Mouse (Mus musculus): ENCODE data around the gene Aicda.
A peak's percentile ranks its signal among the peaks of the same experiment; 100 is the strongest.

The Aicda gene

DNA sequence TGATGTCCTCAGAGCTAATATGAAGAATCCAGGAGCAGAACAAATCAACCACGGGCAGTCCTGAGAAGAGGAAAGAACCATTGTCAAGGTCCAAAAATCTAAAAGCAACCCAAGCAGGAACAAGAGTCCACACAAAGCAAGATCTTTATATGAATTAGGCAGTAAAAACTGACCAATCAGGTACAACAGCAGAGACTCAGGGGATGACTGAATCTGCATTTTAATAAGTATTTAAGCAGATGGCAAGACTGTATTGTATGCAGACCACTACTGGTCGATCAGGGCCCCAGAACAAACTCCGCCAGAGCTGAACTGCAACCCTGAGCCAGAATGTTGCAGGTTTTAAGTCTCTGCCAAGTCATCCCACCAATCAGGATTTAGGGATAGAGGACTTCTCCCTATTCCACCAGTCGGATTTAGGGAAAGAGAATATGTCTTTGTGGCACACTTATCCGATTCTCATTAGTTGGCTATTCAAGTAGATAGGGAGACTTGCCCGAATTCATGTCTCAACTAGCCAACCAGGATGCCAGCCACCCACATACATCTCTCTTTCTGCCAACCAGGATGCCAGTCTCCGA is 46.6 kb downstream of the Aicda start:
- no peak for DNase-seq (ENCODE audit: low spot score in 2 of 2)

DNA sequence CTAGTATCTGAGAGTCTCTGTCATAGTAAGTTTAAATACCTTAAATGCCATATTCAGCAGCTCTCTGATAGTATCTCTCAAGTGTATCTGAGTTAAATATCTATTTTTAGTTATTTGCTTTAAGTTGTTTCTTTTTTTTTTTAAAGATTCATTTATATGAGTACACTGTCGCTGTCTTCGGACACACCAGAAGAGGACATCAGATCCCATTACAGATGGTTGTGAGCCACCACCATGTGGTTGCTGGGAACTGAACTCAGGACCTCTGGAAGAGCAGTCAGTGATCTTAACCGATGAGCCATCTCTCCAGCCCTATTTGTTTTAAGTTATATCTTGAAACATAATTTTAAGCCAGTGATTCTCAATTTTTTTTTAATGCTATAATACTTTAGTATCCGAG is 47.4 kb downstream of the Aicda start:
- DNase-seq (ENCODE audit: low spot score in 2 of 2) = no peak

DNA sequence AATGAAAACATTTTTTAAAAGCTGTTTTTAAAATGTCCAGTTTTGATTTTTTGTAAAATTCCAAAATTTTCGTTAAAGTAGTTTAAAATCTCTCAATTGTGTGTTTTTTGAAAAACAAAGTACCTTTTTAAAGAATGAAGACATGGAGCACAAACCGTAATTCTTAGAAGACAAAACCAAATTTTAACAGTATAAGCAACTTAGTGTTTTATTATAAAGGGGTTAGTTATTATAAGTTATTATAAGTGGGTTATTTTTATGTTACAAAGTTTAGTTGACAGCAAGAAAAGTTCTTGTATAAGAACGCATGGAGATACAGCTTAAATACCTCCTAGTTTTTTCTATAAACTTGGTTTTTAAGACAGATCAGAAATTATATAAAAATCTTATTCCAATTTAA is 48.0 kb downstream of the Aicda start:
- no peak for DNase-seq (ENCODE audit: low spot score in 2 of 2)

DNA sequence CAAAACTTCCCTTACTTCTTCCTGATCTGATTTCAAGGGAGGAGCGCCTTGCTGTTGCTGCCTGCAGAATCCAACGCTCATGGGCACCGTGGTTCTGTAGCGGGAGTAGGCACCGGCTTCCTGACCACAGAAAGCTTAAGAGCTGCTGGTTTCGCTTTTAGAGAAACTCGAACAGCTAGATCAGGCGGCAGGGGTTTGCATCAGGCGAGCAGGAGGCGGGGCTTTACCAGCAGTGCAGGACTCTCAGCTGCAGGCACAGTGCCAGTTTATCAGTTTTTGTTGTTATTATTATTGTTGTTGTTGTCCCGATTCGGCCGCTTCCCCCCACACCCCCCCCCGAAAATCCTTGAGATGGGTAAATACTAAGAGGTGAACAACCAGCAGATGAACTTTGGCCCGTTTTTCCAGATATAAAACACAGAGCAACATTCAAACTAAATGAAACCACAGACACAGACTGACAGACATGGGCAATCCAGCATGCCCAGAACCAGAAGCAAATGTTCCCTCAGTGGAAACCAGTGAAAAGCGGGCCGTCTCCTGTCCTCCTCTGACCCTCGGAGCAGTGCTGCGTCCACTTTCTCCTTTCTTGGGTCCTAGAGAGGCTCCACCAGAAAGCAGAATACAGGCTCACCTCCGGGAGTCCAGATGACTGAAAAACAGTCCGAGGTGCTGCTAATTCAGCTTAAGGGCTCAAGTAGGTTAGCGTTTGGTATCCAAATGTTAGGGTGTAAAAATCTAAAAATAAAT is 48.8 kb downstream of the Aicda start, which contains the start of gene Apobec1:
Gene Apobec1 (minus strand): TSS at position 203 of the 750 bp plus-strand sequence.
- peak; percentile 14 to 36 for DNase-seq (ENCODE audit: low spot score in 2 of 2)

DNA sequence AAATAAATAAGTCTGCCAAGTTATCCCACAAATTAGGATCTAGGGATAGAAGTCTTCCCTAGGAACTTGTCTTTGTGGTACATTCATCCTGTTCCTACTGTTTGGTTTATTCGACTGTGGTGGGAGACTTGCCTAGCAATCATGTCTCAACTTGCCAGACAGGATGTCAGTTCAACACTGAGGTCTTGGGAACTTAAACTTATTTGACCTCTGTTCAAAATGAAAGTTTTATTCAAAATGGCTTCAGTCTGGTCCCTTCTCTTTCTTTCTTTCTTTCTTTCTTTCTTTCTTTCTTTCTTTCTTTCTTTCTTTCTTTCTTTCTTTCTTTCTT is 49.4 kb downstream of the Aicda start:
- no peak for DNase-seq (ENCODE audit: low spot score in 2 of 2)

DNA sequence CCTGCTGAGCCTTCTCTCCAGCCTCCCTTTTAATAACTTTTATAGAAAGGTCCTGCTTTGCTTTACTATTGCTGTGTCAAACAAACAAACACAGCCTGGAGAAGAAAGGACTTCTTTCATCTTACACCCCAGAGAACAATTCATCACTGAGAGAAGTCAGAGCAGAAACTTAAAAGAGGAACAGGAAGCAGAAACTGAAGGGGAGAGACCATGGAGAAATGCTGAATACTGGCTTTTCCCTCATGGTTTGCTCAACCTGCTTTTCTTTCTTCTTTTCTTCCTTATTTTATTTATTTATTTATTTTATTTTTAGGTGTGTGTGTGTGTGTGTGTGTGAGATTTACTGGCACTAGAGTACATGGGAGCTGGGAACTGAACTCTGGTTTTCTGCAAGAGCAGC is 50.7 kb downstream of the Aicda start:
- DNase-seq (ENCODE audit: low spot score in 2 of 2) = no peak

DNA sequence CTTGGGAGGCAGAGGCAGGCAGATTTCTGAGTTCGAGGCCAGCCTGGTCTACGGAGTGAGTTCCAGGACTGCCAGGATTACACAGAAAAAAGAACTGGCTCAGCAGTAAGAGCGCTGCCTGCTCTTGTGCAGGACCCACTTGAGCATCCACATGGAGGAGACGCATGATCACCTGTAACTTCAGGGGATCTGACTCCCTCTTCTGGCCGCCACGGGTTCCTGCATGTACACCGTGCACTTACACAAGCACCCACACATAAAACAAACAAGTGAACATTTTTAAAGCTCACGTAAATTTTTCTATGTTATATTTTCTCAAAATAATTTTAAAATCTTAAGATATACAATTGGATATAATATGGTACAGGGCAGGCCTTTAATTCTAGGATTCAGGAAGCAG is 51.9 kb downstream of the Aicda start:
- DNase-seq (ENCODE audit: low spot score in 2 of 2) = no peak

DNA sequence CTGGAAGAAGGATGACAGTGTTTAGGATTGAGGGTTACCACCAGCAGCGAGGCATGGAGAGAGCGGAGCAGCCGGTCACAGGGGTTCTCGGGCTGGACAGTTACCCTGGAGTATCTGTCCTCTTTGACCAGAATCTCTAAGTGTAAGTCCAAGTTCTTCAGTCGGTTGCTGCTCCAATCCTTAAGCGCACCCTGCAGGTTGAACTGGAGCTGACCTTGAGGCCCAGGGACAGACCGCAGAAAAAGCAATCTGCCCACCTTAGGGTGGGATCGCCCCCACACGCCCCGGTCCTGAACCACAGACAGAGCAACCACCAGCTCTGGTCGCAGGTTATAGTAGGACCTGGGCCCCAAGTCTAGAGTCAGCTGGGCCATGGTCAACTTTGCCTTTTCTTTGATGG is 53.1 kb downstream of the Aicda start:
- DNase-seq (ENCODE audit: low spot score in 2 of 2) = no peak

DNA sequence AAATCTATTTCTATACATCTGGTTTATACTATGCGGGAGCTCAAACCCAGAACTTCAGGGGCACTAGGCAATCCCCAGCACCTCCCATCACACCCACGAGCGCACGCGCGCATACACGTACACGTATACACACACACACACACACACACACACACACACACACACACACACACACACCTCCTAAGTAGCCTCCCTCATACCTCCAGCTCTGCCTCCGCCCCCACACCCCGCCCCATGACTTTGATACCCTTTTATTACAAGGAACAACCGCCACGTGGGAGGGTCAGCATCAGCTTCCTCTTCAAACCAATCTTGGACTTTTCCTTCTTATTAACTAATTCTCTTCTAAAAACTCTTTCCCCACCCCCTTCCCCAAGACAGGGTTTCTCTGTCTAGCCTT is 54.1 kb downstream of the Aicda start:
- DNase-seq (ENCODE audit: low spot score in 2 of 2) = no peak

DNA sequence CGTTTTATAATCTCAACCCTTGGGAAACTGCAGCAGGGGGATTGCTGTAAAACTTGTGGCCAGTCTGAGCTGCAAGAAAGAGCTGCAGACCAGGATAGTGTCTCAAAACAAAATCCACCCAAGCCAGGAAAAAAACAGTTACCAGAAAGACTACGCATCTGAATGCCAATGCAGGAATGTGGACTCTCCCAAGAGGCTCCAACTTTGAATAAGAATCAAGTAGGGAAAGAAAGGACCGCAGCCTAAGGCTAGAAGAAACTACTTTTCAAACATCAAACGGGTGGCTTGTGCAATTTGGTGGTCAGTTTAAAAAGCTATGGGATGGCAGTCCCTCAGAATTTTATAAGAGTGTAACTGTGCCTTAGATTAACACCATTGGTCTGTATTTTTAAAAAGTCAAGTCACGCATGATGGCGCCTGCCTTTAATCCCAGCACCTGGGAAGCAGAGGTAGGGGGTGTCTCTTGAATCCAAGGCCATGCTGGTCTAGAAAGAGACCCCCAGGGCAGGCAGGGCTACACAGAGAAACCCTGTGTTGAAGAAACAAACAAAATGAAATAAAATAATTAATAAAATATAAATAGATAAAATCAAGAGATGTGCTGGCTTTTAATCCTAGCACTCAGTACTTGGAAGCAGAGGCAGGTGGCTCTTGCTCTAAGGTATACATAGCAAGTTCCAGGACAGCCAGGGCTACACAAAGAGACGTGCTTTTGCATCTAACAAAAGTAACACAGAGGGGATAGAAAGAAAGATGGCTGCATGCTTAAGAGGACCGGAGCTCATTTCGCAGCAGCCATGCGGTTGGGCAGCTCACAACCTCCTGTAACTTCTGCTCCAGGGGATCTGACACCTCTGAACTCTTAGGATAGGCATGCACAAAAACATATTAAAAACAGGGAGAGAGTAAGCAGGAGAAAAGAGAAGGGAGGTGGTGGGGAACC is 55.1 kb downstream of the Aicda start:
- DNase-seq (ENCODE audit: low spot score in 2 of 2) = no peak

DNA sequence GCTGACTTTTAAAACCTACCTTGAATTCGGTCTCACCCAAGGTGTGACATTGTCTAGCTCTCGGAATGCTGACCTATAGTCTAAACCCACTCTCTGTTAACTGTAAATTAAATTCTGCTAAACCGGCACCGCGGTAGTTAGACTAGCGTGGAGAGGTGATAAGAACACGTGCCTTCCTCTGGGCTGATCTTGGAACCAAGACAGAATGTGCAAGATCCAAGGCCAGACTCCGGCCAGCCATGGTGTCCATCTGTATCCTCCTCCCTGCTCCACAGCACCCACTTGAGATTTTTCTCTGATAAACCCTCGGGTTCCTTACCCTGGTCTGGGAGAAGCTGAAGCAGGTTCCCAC is 55.8 kb downstream of the Aicda start:
- no peak for DNase-seq (ENCODE audit: low spot score in 2 of 2)

DNA sequence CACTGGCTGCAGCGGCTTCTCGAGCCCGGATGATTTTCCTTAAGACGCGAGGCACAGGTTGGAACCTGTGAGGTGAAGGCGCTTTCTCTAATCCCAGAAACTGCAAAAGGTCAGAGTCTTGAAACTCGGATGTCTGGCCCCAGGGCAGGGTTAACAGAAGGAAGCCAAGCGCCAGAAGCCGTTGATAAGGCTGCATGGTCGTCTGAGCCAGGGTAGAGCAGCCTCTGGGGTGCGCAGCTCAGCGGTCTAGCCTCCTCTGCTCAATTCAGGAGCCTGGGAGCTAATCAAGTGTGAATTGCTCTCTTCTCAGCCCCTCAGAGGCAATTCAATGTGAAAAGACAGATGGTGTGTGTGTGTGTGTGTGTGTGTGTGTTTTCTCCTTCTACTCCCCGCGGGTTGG is 56.2 kb downstream of the Aicda start, which contains the start of gene Gdf3:
Gene Gdf3 (minus strand): TSS at position 317 of the 400 bp plus-strand sequence.
- DNase-seq (ENCODE audit: low spot score in 2 of 2) = no peak

DNA sequence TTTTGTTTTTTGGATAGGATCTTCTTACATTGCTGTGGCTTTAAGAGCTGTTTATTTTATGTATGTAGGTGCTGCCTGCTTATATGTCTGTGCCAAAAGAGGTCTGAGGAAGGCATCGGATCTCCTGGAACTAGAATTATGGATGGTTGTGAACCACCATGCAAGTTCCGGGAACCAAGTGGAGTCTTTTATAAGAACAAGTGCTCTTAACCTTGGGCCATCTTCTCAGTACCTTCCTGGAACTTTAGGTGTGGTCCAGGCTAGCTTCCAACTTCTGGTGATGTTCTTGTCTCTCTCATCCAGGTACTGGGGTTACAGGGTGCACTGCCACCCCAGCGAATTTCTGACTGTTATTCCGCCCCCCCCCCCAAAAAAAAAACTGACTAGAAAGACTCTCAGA is 58.8 kb downstream of the Aicda start:
- DNase-seq (ENCODE audit: low spot score in 2 of 2) = no peak
